Mouse (Mus musculus) lung, postnatal 10 days (tissue): ENCODE data around the gene Krt42.
A peak's percentile ranks its signal among the peaks of the same experiment; 100 is the strongest.
"Not testable (repeated sequence)": the region's sequence is repeated elsewhere in the genome, so short reads cannot be mapped to it uniquely, and the experiment has no call there.

Experiments
- DNase-seq: peaks from one replicate; pipeline ENCODE4 v3.0.0; 2021

The Krt42 gene

GRCm38 (mm10) chr11:100269821-100270332 lies at the start of gene Krt42:
TSS of gene Krt42 (minus strand) at chr11:100269871.
- DNase-seq = no peak

DNA sequence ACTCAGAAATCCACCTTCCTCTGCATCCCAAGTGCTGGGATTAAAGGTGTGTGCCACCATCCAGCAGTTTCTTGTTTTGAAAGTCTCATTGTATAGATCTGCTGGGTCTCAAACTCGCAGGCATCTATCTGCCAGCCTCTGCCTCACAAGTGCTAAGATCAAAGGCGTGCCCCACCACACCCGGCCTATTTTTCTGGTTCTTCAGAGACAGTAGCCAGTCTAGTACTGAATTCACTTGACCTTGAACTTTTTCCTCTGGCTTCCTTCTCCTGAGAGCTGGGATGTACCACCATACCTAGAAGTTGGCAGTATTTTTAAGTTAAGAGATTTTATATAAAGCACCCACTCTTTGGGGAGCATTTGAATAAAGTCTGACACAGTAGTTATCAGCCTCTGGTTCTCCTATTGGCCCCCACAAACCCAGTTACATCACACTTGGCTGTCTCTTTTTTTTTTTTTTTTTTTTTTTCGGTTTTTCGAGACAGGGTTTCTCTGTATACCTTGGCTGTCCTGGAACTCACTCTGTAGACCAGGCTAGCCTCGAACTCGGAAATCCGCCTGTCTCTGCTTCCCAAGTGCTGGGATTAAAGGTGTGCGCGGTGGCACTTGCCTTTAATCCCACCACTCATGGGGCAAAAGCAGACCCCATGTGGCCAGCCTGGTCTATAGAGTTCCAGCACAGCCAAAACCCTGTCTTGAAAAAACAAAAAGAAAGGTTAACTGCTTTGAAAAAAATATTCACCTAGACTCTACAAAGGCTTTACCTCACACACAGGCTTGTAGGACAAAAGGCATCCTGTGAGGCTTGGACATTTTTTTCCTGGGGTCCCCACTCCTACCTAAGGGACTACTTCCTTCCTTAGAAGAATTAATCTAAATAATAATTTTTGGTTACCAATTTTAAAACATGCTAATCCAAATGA lies 49.1 kb upstream of the Krt42 start:
- no peak for DNase-seq

DNA sequence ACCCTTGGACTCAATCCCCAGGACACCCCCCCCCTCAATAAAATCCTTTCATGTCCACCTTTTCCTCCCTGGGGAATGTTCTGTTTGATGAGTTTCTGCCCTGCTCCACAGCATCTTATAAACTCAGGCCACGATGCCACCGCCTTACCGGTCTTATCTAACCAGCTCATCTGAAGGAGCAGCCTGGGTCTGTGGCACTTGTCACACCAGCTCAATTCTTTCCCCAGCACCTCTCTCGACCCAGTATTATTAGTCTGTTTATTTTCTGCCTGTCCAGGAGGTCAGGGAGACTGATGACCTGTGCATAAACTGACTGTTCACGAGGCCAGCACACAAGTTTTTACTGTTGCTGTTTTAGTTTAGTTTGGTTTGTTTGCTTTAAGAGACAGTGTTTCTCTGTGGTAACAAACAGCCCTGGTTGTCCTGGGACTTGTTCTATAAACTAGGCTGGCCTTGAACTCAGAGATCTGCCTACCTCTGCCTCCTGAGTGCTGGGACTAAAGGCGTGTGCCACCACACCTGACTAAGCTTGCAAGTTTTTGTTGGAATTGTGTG lies 48.2 kb upstream of the Krt42 start:
- DNase-seq = no peak

- DNase-seq = no peak
Observed at GRCm38 (mm10) chr11:100315439-100315838, 45.8 kb upstream of the Krt42 start.

- no peak for DNase-seq
Observed at GRCm38 (mm10) chr11:100313424-100313823, 43.8 kb upstream of the Krt42 start.

- peak; percentile 68 for DNase-seq
Observed at GRCm38 (mm10) chr11:100312096-100312679, 42.5 kb upstream of the Krt42 start.

DNA sequence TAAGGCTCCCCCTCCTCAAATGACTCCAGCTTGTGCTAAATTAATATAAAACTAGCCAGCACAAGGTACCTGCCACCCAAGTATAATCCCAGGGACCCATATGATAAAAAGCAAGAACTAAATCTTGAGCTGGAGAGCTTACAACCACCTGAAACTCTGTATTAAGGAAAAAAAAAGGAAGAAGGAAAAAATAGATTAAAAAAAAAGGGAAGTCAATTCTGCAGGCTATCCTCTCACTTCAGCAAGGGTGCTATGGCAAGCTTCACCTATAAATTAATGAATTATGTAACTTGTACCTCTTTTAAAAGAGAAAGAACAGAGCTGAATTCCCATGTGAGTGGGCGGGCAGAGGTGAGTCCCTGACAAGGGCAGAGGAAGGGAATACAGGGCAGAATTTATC lies 42.0 kb upstream of the Krt42 start:
- DNase-seq = no peak

DNA sequence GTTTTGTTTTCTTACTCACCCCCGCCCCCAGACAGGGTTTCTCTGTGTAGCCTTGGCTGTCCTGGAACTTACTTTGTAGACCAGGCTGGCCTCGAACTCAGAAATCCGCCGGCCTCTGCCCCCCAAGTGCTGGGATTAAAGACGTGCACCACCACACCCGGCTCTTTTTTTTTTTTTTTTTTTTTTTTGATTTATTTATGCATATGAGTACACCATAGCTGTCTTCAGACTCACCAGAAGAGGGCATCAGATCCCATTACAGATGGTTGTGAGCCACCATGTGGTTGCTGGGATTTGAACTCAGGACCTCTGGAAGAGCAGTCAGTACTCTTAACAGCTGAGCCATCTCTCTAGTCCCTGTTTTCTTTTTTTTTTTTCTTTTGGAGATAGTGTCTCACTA lies 39.0 kb upstream of the Krt42 start:
- DNase-seq = not testable (repeated sequence)

DNA sequence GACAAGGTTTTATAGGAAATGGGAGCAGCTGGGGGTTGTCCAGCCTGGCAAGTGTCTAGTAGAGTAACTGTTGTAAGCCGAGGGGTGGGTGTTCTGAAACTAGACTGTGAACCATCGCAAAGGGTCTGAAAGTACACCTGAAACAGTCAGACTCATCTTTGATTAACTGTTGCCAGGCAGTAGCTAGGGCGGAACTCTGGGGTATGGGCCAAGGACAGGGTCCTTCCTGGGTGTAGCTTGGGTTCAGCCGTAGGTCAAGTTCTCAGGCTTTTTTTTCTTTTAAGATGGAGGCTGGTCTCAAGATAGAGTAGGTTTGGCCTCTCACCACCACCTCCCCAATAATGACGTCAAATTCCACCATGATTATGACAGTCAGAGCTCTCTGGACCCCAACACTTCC lies 38.2 kb upstream of the Krt42 start:
- no peak for DNase-seq

- DNase-seq = no peak
Observed at GRCm38 (mm10) chr11:100301292-100301691, 31.6 kb upstream of the Krt42 start.

DNA sequence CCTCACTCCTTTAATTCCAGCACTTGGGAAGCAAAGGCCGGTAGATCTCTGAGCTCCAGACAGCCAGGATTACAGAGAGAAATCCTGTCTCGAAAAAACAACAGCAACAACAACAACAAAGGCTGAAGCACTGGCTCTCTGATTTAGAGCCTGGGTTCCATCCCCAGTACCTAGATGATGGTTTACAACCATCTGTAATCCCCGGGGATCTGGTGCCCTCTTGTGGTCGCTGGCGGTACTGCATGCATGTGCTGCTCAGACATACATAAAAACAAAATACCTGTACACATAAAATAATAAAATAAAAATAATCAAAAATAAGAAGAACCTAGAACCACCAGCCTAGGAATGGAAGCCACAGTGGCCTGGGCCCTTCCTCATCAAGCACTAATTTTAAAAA lies 30.6 kb upstream of the Krt42 start:
- DNase-seq = peak; percentile 63

GRCm38 (mm10) chr11:100298274-100299036 lies 28.8 kb upstream of the Krt42 start:
- peak; percentile 87 for DNase-seq

DNA sequence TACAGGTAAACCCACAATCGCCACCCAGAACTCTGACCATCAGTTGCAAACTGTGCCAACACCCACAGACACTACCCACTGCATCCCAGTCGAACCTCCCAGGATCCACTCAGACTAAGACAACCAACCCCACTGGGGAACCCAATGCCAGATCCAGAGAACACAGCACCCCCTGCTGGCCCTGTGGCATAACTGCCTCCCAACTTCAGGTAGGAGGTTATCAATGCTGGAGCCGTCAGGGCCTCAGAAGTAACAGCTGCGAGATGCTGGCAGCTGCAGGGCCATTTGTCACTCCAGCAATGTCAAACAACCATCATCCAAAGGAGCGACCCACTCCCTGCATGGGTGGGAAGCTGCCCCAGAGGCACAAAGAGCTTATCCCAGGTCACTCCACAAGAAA lies 28.1 kb upstream of the Krt42 start:
- no peak for DNase-seq

GRCm38 (mm10) chr11:100295308-100295707 lies 25.6 kb upstream of the Krt42 start:
- peak; percentile 87 for DNase-seq

- no peak for DNase-seq
Observed at GRCm38 (mm10) chr11:100292884-100293283, 23.2 kb upstream of the Krt42 start.

GRCm38 (mm10) chr11:100290235-100290634 lies 20.6 kb upstream of the Krt42 start:
- peak; percentile 48 for DNase-seq

DNA sequence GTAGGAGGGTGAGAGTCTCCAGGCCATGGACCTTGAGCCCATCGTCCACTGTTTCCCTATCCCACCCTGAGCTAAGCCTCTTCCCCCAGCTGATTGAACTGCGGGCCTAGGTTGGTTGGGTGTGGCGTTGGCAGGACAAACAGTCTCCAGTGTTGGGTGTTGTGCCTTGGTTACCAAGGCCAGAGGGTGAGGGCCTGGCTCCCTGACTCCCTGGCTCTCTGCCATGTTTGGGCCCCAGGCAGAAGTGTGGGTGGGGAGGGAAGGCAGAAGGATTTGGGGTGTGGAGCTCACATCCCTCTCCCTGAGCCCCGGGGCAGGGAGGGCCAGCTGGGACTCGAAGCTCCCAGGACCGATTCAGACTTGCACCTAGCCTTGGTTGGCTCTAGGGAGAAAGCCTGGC lies 19.3 kb upstream of the Krt42 start:
- peak; percentile 75 for DNase-seq

DNA sequence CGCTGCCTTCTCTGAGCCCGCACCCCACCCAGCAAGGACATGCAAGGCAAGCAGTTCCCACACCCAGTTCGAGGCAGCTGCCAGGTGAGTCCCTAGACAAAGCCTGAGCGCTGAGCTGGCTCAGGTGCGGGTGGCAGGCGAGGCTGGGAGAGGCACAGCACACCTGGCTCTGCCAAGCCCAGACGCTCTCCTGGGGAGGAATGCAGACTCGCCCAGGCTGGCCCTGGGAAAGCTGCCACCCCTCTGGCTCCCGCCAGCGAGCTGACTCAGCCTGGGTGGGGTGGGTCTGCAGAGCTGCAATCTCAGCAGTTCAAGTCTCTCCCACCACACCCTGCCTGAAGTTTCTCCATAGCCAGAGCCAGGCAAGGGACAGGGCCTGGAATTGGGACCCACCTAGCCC lies 17.4 kb upstream of the Krt42 start:
- DNase-seq = peak; percentile 73

- no peak for DNase-seq
Observed at GRCm38 (mm10) chr11:100284988-100285387, 15.3 kb upstream of the Krt42 start.

DNA sequence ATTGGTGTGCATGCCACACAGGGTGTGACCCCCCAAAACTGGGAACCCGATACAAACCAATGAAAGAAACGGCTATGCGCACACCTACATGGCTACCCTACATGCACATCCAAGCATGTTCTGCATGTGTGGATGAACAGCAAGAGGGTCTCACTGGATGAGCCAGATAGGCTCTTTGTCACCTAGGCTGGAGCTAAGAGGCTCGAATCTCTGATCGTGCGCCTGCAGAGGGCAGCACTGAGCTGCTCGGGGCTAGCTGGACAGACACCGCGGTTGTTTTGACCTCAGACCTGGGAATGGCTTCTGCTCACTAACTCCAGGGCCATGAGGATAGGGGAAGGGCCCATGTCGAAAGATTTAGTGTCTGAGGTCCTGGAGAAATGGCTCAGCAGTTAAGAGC lies 12.9 kb upstream of the Krt42 start:
- DNase-seq = peak; percentile 88

DNA sequence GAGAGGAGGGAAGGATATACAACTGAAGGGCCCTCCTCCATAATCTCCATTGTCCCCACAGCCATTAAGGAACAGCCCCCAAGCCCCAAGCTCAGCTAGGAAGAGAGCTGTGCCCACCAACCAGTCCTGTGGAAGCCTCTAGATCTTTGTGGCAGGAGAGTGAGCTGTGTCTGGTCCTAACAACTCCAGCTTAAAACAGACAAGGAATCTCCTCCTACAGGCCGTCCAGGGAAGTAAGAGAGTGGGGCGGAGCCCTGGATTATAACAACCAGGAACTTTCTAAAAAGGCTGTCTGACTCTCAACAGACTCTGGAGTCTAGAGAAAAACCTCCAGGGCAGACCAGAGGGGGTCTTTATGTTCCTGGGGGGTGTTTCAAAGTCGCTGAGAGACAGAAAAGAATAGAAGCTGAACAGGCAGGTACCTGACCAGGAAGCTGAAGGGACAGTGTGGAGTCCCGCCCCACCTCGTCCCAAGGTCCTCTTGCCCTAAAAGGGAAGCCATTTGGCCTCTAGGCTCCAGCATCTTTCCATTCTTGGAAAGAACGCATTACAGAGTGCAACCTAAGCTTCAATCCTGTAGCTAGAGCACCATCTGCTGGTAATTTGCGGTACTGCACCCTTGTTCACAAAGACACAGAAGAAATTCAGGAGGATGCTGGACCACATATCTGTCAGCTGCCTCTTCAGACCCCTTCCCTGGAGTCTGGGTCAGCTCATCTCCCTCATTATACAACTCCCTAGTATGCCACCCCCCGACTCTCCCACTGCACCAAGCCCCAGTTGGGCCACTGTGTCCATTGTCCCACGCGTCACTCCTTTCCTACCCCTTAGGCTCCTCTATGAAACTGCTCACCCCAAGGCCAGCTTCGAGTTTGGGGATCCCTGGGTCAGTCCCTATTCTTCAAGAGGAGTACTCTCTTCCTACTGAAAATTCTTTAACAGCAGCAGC lies 12.2 kb upstream of the Krt42 start:
- peak; percentile 88 for DNase-seq

DNA sequence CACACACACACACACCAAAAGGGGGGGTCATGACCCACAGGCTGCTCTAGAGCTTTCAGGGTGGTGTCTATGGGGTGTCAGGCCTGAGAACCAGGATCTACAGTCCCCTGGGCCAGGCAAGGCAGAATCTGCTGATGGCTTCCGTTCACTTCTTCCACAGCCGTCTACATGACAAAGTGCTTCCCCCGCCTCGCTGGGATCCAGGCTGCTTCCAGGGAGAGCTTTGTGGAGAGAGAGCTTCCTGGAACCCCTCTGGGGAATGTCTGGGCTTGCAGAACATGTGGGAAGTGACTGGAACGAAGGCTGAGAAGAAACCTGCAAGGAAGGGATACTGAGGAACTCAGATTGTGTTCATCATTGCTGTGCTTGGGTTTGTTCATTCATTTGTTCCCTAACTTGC lies 9.1 kb upstream of the Krt42 start:
- no peak for DNase-seq
